In genomic region chr17:25867509-25867835, GRCm38 (mm10) we compare ENCODE assay signal across 8 mouse cellular contexts. TPM values are rescaled to one million over a fixed set of nuclear protein-coding genes. Genes with fewer than 3 reads are reported as not detected.
A peak's percentile ranks its signal among the peaks of the same experiment; 100 is the strongest.
DNase-seq lines count a peak whose midpoint lies in the region; ATAC-seq lines count a peak whose summit lies in the region.

No protein-coding gene starts in this region.

- H3K27me3 ChIP-seq in heart, embryonic 15.5 days, result no peaks in the 10 kb centered on the region
- H3K27me3 ChIP-seq in hindbrain, embryonic 16.5 days (replicated peaks; ENCODE audit: control insufficient read depth, insufficient read depth, low read length), result no peaks in the 10 kb centered on the region
- H3K27me3 ChIP-seq in midbrain, embryonic 13.5 days, result peaks cover 9% of the 10 kb centered on the region; the same call in 1 of the 2 replicates

- H3K9me3 ChIP-seq in heart, embryonic 15.5 days (replicated peaks), result no peaks in the 10 kb centered on the region
- no peaks in the 10 kb centered on the region for H3K9me3 ChIP-seq in hindbrain, embryonic 16.5 days (ENCODE audit: control insufficient read depth, low read length)
- H3K9me3 ChIP-seq in midbrain, embryonic 13.5 days, result no peaks in the 10 kb centered on the region

- H3K4me1 ChIP-seq in heart, embryonic 15.5 days (replicated peaks), result peaks cover 30% of the 10 kb centered on the region
- peaks cover 18% of the 10 kb centered on the region for H3K4me1 ChIP-seq in hindbrain, embryonic 16.5 days (ENCODE audit: control insufficient read depth, insufficient read depth, low read depth, low read length)
- H3K4me1 ChIP-seq in midbrain, embryonic 13.5 days (replicated peaks), result peaks cover 17% of the 10 kb centered on the region

- peak overlapping the region; percentile 91 for H3K9ac ChIP-seq in heart, embryonic 15.5 days
- H3K9ac ChIP-seq in hindbrain, embryonic 16.5 days (ENCODE audit: low read depth, low read length), result peak overlapping the region; percentile 87
- H3K9ac ChIP-seq in midbrain, embryonic 13.5 days (replicated peaks), result peak overlapping the region; percentile 82; the same call in 1 of the 2 replicates

- peak overlapping the region; percentile 96 for H3K4me2 ChIP-seq in heart, embryonic 15.5 days
- peak overlapping the region; percentile 96 for H3K4me2 ChIP-seq in hindbrain, embryonic 16.5 days (ENCODE audit: low read length)
- H3K4me2 ChIP-seq in midbrain, embryonic 13.5 days (replicated peaks), result peak overlapping the region; percentile 92

- H3K4me3 ChIP-seq in heart, embryonic 15.5 days, result peak overlapping the region; percentile 97
- peak overlapping the region; percentile 97 for H3K4me3 ChIP-seq in hindbrain, embryonic 16.5 days (ENCODE audit: low read length)
- peak overlapping the region; percentile 87 for H3K4me3 ChIP-seq in midbrain, embryonic 13.5 days (replicated peaks)

- DNase-seq in heart, adult 18-20 months, result no peak
- DNase-seq in R1 (ENCODE audit: low read depth, low spot score), result peak; percentile 61
- no peak for DNase-seq in cerebellum, postnatal 25 days
- DNase-seq in cerebellum, postnatal 4 days (ENCODE audit: low spot score in 2 of 2), result no peak
- no peak for DNase-seq in layer of hippocampus, adult 8-10 months (ENCODE audit: low spot score in 2 of 2)

- ATAC-seq in heart, embryonic 15.5 days (replicated peaks; ENCODE audit: insufficient number of reproducible peaks, insufficient read depth, low FRiP score, low read depth), result no peak
- no peak for ATAC-seq in hindbrain, embryonic 16.5 days
- ATAC-seq in midbrain, embryonic 13.5 days, result no peak

- 5% methylated on average over 7 of the region's 7 CpGs for WGBS in heart, embryonic 15.5 days
- 20% methylated on average over 7 of the region's 7 CpGs for WGBS in hindbrain, embryonic 16.5 days
- WGBS in midbrain, embryonic 13.5 days, result 16% methylated on average over 7 of the region's 7 CpGs

- H3K27ac ChIP-seq in heart, embryonic 15.5 days, result peak overlapping the region; percentile 98
- H3K27ac ChIP-seq in hindbrain, embryonic 16.5 days (ENCODE audit: low read depth, low read length), result no peak overlapping the region
- no peak overlapping the region for H3K27ac ChIP-seq in midbrain, embryonic 13.5 days

- H3K36me3 ChIP-seq in heart, embryonic 15.5 days, result peaks cover 15% of the 10 kb centered on the region; the same call in 1 of the 2 replicates
- H3K36me3 ChIP-seq in hindbrain, embryonic 16.5 days (ENCODE audit: control insufficient read depth, insufficient read depth, low read length), result no peaks in the 10 kb centered on the region
- no peaks in the 10 kb centered on the region for H3K36me3 ChIP-seq in midbrain, embryonic 13.5 days

RNA-seq across cellular contexts. Expression of gene Mcrip2, which starts 1.1 kb away (rescaled TPM):
- polyA plus RNA-seq in heart, embryonic 15.5 days (2015; fragmentation: Nextera tagmentation; extraction: Ambion mirVana), result 176 and 203 TPM in 2 replicates
- 100 to 1,000 TPM; 283 to 318 TPM for total RNA-seq in heart, adult 18-20 months (2021)
- 34.1 and 38.9 TPM in 2 replicates for polyA plus RNA-seq in hindbrain, embryonic 16.5 days (2015; fragmentation: Nextera tagmentation; extraction: Ambion mirVana)
- polyA plus RNA-seq in midbrain, embryonic 13.5 days (2015; fragmentation: Nextera tagmentation; extraction: Ambion mirVana), result 8.0 and 10.4 TPM in 2 replicates
- total RNA-seq in layer of hippocampus, adult 8-10 months (2022), result 10 to 100 TPM; 16.9 to 26.9 (median 21.5) TPM

RNA-seq across cellular contexts. Expression of gene Wdr90, which starts 6.2 kb away (rescaled TPM):
- 12.1 and 18.5 TPM in 2 replicates for polyA plus RNA-seq in heart, embryonic 15.5 days (2015; fragmentation: Nextera tagmentation; extraction: Ambion mirVana)
- total RNA-seq in heart, adult 18-20 months (2021), result 1 to 10 TPM; 1.0 to 2.3 TPM
- polyA plus RNA-seq in hindbrain, embryonic 16.5 days (2015; fragmentation: Nextera tagmentation; extraction: Ambion mirVana), result 13.1 and 16.2 TPM in 2 replicates
- 20.1 and 22.4 TPM in 2 replicates for polyA plus RNA-seq in midbrain, embryonic 13.5 days (2015; fragmentation: Nextera tagmentation; extraction: Ambion mirVana)
- total RNA-seq in layer of hippocampus, adult 8-10 months (2022), result 10 to 100 TPM; 19.0 to 28.8 (median 23.6) TPM

RNA-seq across cellular contexts. Expression of gene Mettl26, which starts 7.4 kb away (rescaled TPM):
- polyA plus RNA-seq in heart, embryonic 15.5 days (2015; fragmentation: Nextera tagmentation; extraction: Ambion mirVana), result 29.3 and 35.1 TPM in 2 replicates
- total RNA-seq in heart, adult 18-20 months (2021), result 10 to 100 TPM; 11.8 to 15.2 TPM
- 63.4 and 67.5 TPM in 2 replicates for polyA plus RNA-seq in hindbrain, embryonic 16.5 days (2015; fragmentation: Nextera tagmentation; extraction: Ambion mirVana)
- 69.7 and 75.4 TPM in 2 replicates for polyA plus RNA-seq in midbrain, embryonic 13.5 days (2015; fragmentation: Nextera tagmentation; extraction: Ambion mirVana)
- total RNA-seq in layer of hippocampus, adult 8-10 months (2022), result 10 to 100 TPM; 37.5 to 42.2 (median 39.1) TPM

RNA-seq across cellular contexts. Expression of gene Wfikkn1, which starts 13.2 kb away (rescaled TPM):
- polyA plus RNA-seq in heart, embryonic 15.5 days (2015; fragmentation: Nextera tagmentation; extraction: Ambion mirVana), result 0.24 and 0.28 TPM in 2 replicates
- under 1 TPM; 0.21 to 0.50 TPM for total RNA-seq in heart, adult 18-20 months (2021)
- polyA plus RNA-seq in hindbrain, embryonic 16.5 days (2015; fragmentation: Nextera tagmentation; extraction: Ambion mirVana), result 0.34 and 0.51 TPM in 2 replicates
- polyA plus RNA-seq in midbrain, embryonic 13.5 days (2015; fragmentation: Nextera tagmentation; extraction: Ambion mirVana), result 0.61 and 0.70 TPM in 2 replicates
- total RNA-seq in layer of hippocampus, adult 8-10 months (2022), result 1 to 10 TPM; 1.6 to 2.4 (median 1.9) TPM

RNA-seq across cellular contexts. Expression of gene Rhot2, which starts 22.8 kb away (rescaled TPM):
- 24.2 and 26.1 TPM in 2 replicates for polyA plus RNA-seq in heart, embryonic 15.5 days (2015; fragmentation: Nextera tagmentation; extraction: Ambion mirVana)
- total RNA-seq in heart, adult 18-20 months (2021), result 100 to 1,000 TPM; 138 to 140 TPM
- polyA plus RNA-seq in hindbrain, embryonic 16.5 days (2015; fragmentation: Nextera tagmentation; extraction: Ambion mirVana), result 16.9 and 20.3 TPM in 2 replicates
- 15.6 and 16.4 TPM in 2 replicates for polyA plus RNA-seq in midbrain, embryonic 13.5 days (2015; fragmentation: Nextera tagmentation; extraction: Ambion mirVana)
- total RNA-seq in layer of hippocampus, adult 8-10 months (2022), result 100 to 1,000 TPM in 1 of 4 experiments, 10 to 100 TPM in 3; 81.2 to 107 (median 93.1) TPM
